ENCODE assay signal across 32 mouse cellular contexts in genomic region chr10:61267378-61267777, GRCm38 (mm10). TPM values are rescaled to one million over a fixed set of nuclear protein-coding genes. Genes with fewer than 3 reads are reported as not detected.
DNase-seq lines count a peak whose midpoint lies in the region; ATAC-seq lines count a peak whose summit lies in the region.
"Had no signal": no experiment of that assay in that cellular context is flagged by ENCODE, and none has a peak within 500 bp of the region (broad histone marks: within the 10 kb centered on the region; RNA-seq: fewer than 3 reads in every experiment).

No protein-coding gene starts in this region.

- no peaks in the 10 kb centered on the region for H3K36me3 ChIP-seq in midbrain, embryonic 11.5 days (ENCODE audit: control insufficient read depth, insufficient read depth, low read length)
- H3K36me3 ChIP-seq in midbrain, embryonic 14.5 days (ENCODE audit: control insufficient read depth, insufficient read depth, low read length): no peaks in the 10 kb centered on the region
- H3K36me3 ChIP-seq: embryonic facial prominence, embryonic 12.5 days; forebrain, embryonic 12.5 days; forebrain, embryonic 15.5 days; heart, embryonic 10.5 days; heart, embryonic 13.5 days; hindbrain, embryonic 12.5 days; hindbrain, embryonic 15.5 days; intestine, embryonic 15.5 days had no signal

- peak; percentile 77 for DNase-seq in midbrain, embryonic 11.5 days (ENCODE audit: low spot score, missing footprints)
- no peak for DNase-seq in midbrain, embryonic 14.5 days
- DNase-seq in layer of hippocampus, postnatal 25 days (ENCODE audit: extremely low spot score in 1 of 2, low spot score in 1 of 2): no peak
- DNase-seq in cerebellum, postnatal 4 days (ENCODE audit: low spot score in 2 of 2): no peak
- DNase-seq in lung, postnatal 4 days: no peak
- DNase-seq: adrenal gland, adult 8-10 months; adrenal gland, postnatal 25 days; cerebellum, adult 11-12 months; cerebellum, adult 8-10 months; cerebellum, postnatal 10 days; embryo, embryonic 11 days; gastrocnemius, postnatal 25 days; heart, adult 2 months; heart, postnatal 14 days; heart, postnatal 4 days had no signal

- no peak overlapping the region for H3K9ac ChIP-seq in midbrain, embryonic 11.5 days (ENCODE audit: low read length)
- H3K9ac ChIP-seq in midbrain, embryonic 14.5 days (replicated peaks; ENCODE audit: low read length): no peak overlapping the region
- H3K9ac ChIP-seq: embryonic facial prominence, embryonic 12.5 days; forebrain, embryonic 12.5 days; forebrain, embryonic 15.5 days; heart, embryonic 13.5 days; hindbrain, embryonic 12.5 days; hindbrain, embryonic 15.5 days; intestine, embryonic 15.5 days had no signal

- H3K4me3 ChIP-seq in midbrain, embryonic 11.5 days (ENCODE audit: low read depth, low read length): no peak overlapping the region
- no peak overlapping the region for H3K4me3 ChIP-seq in midbrain, embryonic 14.5 days (replicated peaks; ENCODE audit: low read depth, low read length)
- H3K4me3 ChIP-seq: embryonic facial prominence, embryonic 12.5 days; erythroblast, embryonic 14.5 days; forebrain, embryonic 12.5 days; forebrain, embryonic 15.5 days; heart, adult 2 months; heart, embryonic 10.5 days; heart, embryonic 13.5 days; hindbrain, embryonic 12.5 days; hindbrain, embryonic 15.5 days; intestine, embryonic 15.5 days had no signal

- peaks cover 7% of the 10 kb centered on the region for H3K27me3 ChIP-seq in midbrain, embryonic 11.5 days (ENCODE audit: control insufficient read depth, insufficient read depth, low read length)
- peaks cover 6% of the 10 kb centered on the region; the same call in 1 of the 2 replicates for H3K27me3 ChIP-seq in midbrain, embryonic 14.5 days (ENCODE audit: control insufficient read depth, insufficient read depth, low read length)
- H3K27me3 ChIP-seq: heart, embryonic 13.5 days; intestine, embryonic 15.5 days had no signal

- no peaks in the 10 kb centered on the region for H3K4me1 ChIP-seq in midbrain, embryonic 11.5 days (ENCODE audit: control insufficient read depth, insufficient read depth, low read length)
- no peaks in the 10 kb centered on the region for H3K4me1 ChIP-seq in midbrain, embryonic 14.5 days (ENCODE audit: control insufficient read depth, insufficient read depth, low read length)
- H3K4me1 ChIP-seq: forebrain, embryonic 12.5 days; forebrain, embryonic 15.5 days had no signal

- no peak overlapping the region for H3K4me2 ChIP-seq in midbrain, embryonic 11.5 days
- no peak overlapping the region for H3K4me2 ChIP-seq in midbrain, embryonic 14.5 days (ENCODE audit: low read length)
- H3K4me2 ChIP-seq: embryonic facial prominence, embryonic 12.5 days; forebrain, embryonic 12.5 days; forebrain, embryonic 15.5 days; heart, embryonic 13.5 days; hindbrain, embryonic 12.5 days; hindbrain, embryonic 15.5 days; intestine, embryonic 15.5 days had no signal

- no peak for ATAC-seq in midbrain, embryonic 11.5 days (ENCODE audit: low FRiP score)
- ATAC-seq in midbrain, embryonic 14.5 days (ENCODE audit: low FRiP score, low TSS enrichment): no peak
- peak; percentile 71 for ATAC-seq in granulocyte monocyte progenitor cell, adult 5-6 weeks (replicated peaks; ENCODE audit: poor library complexity, severe bottlenecking)
- peak; percentile 65 for ATAC-seq in megakaryocyte progenitor cell, adult 5-6 weeks (replicated peaks; ENCODE audit: poor library complexity)
- ATAC-seq: CD4-positive, CD25-positive, alpha-beta regulatory T cell, adult 4 months; forebrain, embryonic 15.5 days; intestine, embryonic 15.5 days had no signal

- H3K9me3 ChIP-seq in midbrain, embryonic 11.5 days (ENCODE audit: control insufficient read depth, low read length): no peaks in the 10 kb centered on the region
- no peaks in the 10 kb centered on the region for H3K9me3 ChIP-seq in midbrain, embryonic 14.5 days (ENCODE audit: control insufficient read depth, low read length)
- H3K9me3 ChIP-seq: embryonic facial prominence, embryonic 12.5 days; forebrain, embryonic 12.5 days; forebrain, embryonic 15.5 days; heart, embryonic 10.5 days; hindbrain, embryonic 12.5 days; hindbrain, embryonic 15.5 days; intestine, embryonic 15.5 days had no signal

- 91% methylated on average over 5 of the region's 5 CpGs for WGBS in midbrain, embryonic 11.5 days
- 94% methylated on average over 5 of the region's 5 CpGs for WGBS in midbrain, embryonic 14.5 days

- no peak overlapping the region for H3K27ac ChIP-seq in midbrain, embryonic 11.5 days (ENCODE audit: low read depth, low read length)
- no peak overlapping the region for H3K27ac ChIP-seq in midbrain, embryonic 14.5 days (replicated peaks; ENCODE audit: low read depth, low read length)
- H3K27ac ChIP-seq: embryonic facial prominence, embryonic 12.5 days; forebrain, embryonic 12.5 days; forebrain, embryonic 15.5 days; heart, adult 2 months; heart, embryonic 10.5 days; heart, embryonic 13.5 days; hindbrain, embryonic 12.5 days; hindbrain, embryonic 15.5 days; intestine, embryonic 15.5 days had no signal

RNA-seq across cellular contexts. Expression of gene Adamts14, which starts 5.9 kb away (rescaled TPM):
- polyA plus RNA-seq in midbrain, embryonic 11.5 days (2014; fragmentation: Nextera tagmentation; extraction: Ambion mirVana): 0.21 and 0.31 TPM in 2 replicates
- polyA plus RNA-seq in midbrain, embryonic 14.5 days (2014; fragmentation: Nextera tagmentation; extraction: Ambion mirVana): 0.15 and 0.22 TPM in 2 replicates
- 0.17 TPM in 1 of 2 replicates, not detected in the other for total RNA-seq in granulocyte monocyte progenitor cell, adult 5-6 weeks (2014; fragmentation: Nextera tagmentation)
- not detected in 2 replicates for total RNA-seq in granulocyte monocyte progenitor cell, adult 5-6 weeks (2017)
- not detected in 2 replicates for total RNA-seq in megakaryocyte progenitor cell, adult 5-6 weeks (2015)
- total RNA-seq in megakaryocyte progenitor cell, adult 5-6 weeks (2017): 0.10 TPM in 1 of 2 replicates, not detected in the other
- 1 to 10 TPM; 1.3 TPM for total RNA-seq in layer of hippocampus, postnatal 25 days (2021)
- total RNA-seq: MEL had no signal
- polyA plus RNA-seq: erythroblast, embryonic 14.5 days had no signal

RNA-seq across cellular contexts. Expression of gene Prf1, which starts 30.3 kb away (rescaled TPM):
- 0.07 TPM in 1 of 2 replicates, not detected in the other for polyA plus RNA-seq in midbrain, embryonic 11.5 days (2014; fragmentation: Nextera tagmentation; extraction: Ambion mirVana)
- not detected in 2 replicates for polyA plus RNA-seq in midbrain, embryonic 14.5 days (2014; fragmentation: Nextera tagmentation; extraction: Ambion mirVana)
- not detected in 2 replicates for total RNA-seq in granulocyte monocyte progenitor cell, adult 5-6 weeks (2014; fragmentation: Nextera tagmentation)
- not detected in 2 replicates for total RNA-seq in granulocyte monocyte progenitor cell, adult 5-6 weeks (2017)
- not detected in 2 replicates for total RNA-seq in megakaryocyte progenitor cell, adult 5-6 weeks (2015)
- not detected in 2 replicates for total RNA-seq in megakaryocyte progenitor cell, adult 5-6 weeks (2017)
- not detected for total RNA-seq in layer of hippocampus, postnatal 25 days (2021)
- total RNA-seq: gastrocnemius, adult 8-10 months; gastrocnemius, postnatal 25 days; heart, postnatal 14 days; MEL had no signal
- polyA plus RNA-seq: brain, embryonic 14.5 days; C2C12; cortical plate, adult 2 months; embryonic facial prominence, embryonic 12.5 days; erythroblast, embryonic 14.5 days; forebrain, embryonic 12.5 days; forebrain, embryonic 15.5 days; heart, embryonic 10.5 days; heart, embryonic 13.5 days; hindbrain, embryonic 12.5 days; hindbrain, embryonic 15.5 days; intestine, embryonic 15.5 days had no signal

Comparison
In these comparisons a context has a peak if more than half of its experiments do, and no peak if none do; other contexts are left out.
1. ATAC-seq: peak in granulocyte monocyte progenitor cell, adult 5-6 weeks (single experiment) and megakaryocyte progenitor cell, adult 5-6 weeks (single experiment); none in midbrain, embryonic 11.5 days (single experiment) and midbrain, embryonic 14.5 days (single experiment).